ENCODE assay signal across 10 mouse cellular contexts in the genomic region with DNA sequence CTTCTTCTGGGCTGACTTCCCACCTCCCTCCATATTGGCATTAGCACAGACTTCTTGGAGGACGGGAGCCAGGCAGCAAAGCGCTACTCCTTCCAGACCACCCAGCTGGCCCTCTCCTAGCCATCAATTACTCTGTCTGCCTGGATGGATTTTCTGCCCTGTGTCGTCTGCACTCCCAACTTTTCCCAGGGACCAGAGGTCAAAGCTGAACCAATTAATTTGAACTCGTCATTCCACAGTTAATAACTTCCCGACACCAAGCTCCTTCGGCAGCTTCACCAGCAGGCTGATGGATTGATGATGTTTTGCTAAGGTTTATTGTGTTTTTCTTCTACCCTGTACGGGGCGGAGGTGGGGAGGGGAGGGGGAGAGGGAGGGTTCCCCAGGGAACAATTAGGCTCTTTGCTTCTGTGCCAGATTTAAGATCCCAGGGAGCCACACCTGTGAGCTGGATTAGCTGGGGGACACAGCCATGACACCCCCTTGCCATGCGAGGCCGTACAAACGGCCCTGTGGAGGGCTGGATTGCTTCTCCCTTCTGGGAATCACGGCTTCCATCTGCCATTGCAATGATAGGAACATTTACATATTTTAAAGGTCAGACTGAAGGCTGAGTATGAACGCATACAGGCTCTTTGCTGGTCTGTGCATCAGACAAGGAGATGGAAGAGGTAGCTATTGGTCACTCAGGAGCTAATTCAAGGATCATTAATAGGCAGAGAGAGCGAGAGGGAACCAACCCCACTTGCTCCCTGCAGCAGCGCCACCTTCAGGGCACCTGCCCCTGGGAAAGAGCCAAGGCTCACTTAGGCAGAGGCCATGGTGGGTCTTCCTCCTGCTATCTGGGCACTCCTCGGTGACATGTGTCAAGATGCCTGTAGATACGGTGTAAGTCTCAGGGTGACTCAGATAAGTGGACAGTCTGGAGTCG.
A peak's percentile ranks its signal among the peaks of the same experiment; 100 is the strongest.
DNase-seq lines count a peak whose midpoint lies in the region; ATAC-seq and TF ChIP-seq lines count a peak whose summit lies in the region.
"Had no signal": no experiment of that assay in that cellular context is flagged by ENCODE, and none has a peak within 500 bp of the region (broad histone marks: within the 10 kb centered on the region; RNA-seq: fewer than 3 reads in every experiment).

No protein-coding gene starts in this region.

- H3K27ac ChIP-seq in gastrocnemius, adult 2 months, result no peak overlapping the region
- no peak overlapping the region for H3K27ac ChIP-seq in forebrain, embryonic 11.5 days (ENCODE audit: low read depth, low read length)
- H3K27ac ChIP-seq in midbrain, embryonic 11.5 days (ENCODE audit: low read depth, low read length), result peak overlapping the region; percentile 51

- peak; percentile 43 for ATAC-seq in forebrain, embryonic 11.5 days (replicated peaks; ENCODE audit: low FRiP score)
- ATAC-seq in midbrain, embryonic 11.5 days (ENCODE audit: low FRiP score), result peak; percentile 66
- ATAC-seq in activated CD4-positive, CD25-positive, alpha-beta regulatory T cell, adult 4 months, result no peak

- no peaks in the 10 kb centered on the region; the same call in 1 of the 2 replicates for H3K9me3 ChIP-seq in forebrain, embryonic 11.5 days (ENCODE audit: control insufficient read depth, low read length)
- H3K9me3 ChIP-seq in midbrain, embryonic 11.5 days (ENCODE audit: control insufficient read depth, low read length), result no peaks in the 10 kb centered on the region

- 23% methylated on average over 18 of the region's 18 CpGs for WGBS in forebrain, embryonic 11.5 days
- WGBS in midbrain, embryonic 11.5 days, result 40% methylated on average over 18 of the region's 18 CpGs

- H3K9ac ChIP-seq in forebrain, embryonic 11.5 days (ENCODE audit: low read length), result no peak overlapping the region
- no peak overlapping the region for H3K9ac ChIP-seq in midbrain, embryonic 11.5 days (ENCODE audit: low read length)

- H3K4me3 ChIP-seq in gastrocnemius, adult 2 months, result no peak overlapping the region
- H3K4me3 ChIP-seq in forebrain, embryonic 11.5 days (ENCODE audit: low read depth, low read length), result no peak overlapping the region
- no peak overlapping the region for H3K4me3 ChIP-seq in midbrain, embryonic 11.5 days (ENCODE audit: low read depth, low read length)
- H3K4me3 ChIP-seq: myocyte had no signal

- peaks cover 11% of the 10 kb centered on the region; the same call in 1 of the 2 replicates for H3K4me1 ChIP-seq in forebrain, embryonic 11.5 days (replicated peaks; ENCODE audit: control insufficient read depth, insufficient read depth, low read length)
- peaks cover 13% of the 10 kb centered on the region for H3K4me1 ChIP-seq in midbrain, embryonic 11.5 days (ENCODE audit: control insufficient read depth, insufficient read depth, low read length)

- no peaks in the 10 kb centered on the region for H3K27me3 ChIP-seq in forebrain, embryonic 11.5 days (ENCODE audit: control insufficient read depth, insufficient read depth, low read length)
- no peaks in the 10 kb centered on the region for H3K27me3 ChIP-seq in midbrain, embryonic 11.5 days (ENCODE audit: control insufficient read depth, insufficient read depth, low read length)

- DNase-seq in gastrocnemius, adult 2 months, result no peak
- DNase-seq in gastrocnemius, postnatal 25 days, result no peak
- DNase-seq in adrenal gland, postnatal 14 days, result peak; percentile 63
- peak; percentile 70 for DNase-seq in forebrain, embryonic 11.5 days (ENCODE audit: low spot score)
- DNase-seq in midbrain, embryonic 11.5 days (ENCODE audit: low spot score, missing footprints), result peak; percentile 89
- no peak for DNase-seq in urinary bladder, postnatal 10 days (ENCODE audit: low spot score)
- no peak for DNase-seq in urinary bladder, postnatal 4 days (ENCODE audit: low spot score in 2 of 2)
- DNase-seq: kidney, adult 11 months had no signal

- H3K36me3 ChIP-seq in forebrain, embryonic 11.5 days (ENCODE audit: control insufficient read depth, insufficient read depth, low read length), result no peaks in the 10 kb centered on the region
- no peaks in the 10 kb centered on the region for H3K36me3 ChIP-seq in midbrain, embryonic 11.5 days (ENCODE audit: control insufficient read depth, insufficient read depth, low read length)

- intact Hi-C loops in gastrocnemius, adult 2 months (cut with DNase I), result no loop called here

- peak; percentile 9; the same call in 1 of the 2 replicates for TF ChIP-seq CTCF in gastrocnemius, adult 2 months (IDR thresholded peaks at IDR 0.05)

- H3K4me2 ChIP-seq in forebrain, embryonic 11.5 days (ENCODE audit: low read depth, low read length, severe bottlenecking), result no peak overlapping the region
- no peak overlapping the region for H3K4me2 ChIP-seq in midbrain, embryonic 11.5 days

Comparison
In these comparisons a context has a peak if more than half of its experiments do, and no peak if none do; other contexts are left out.
1. DNase-seq: peak in adrenal gland, postnatal 14 days (single experiment), forebrain, embryonic 11.5 days (single experiment) and midbrain, embryonic 11.5 days (single experiment); none in gastrocnemius, adult 2 months (single experiment), gastrocnemius, postnatal 25 days (single experiment), urinary bladder, postnatal 10 days (single experiment) and urinary bladder, postnatal 4 days (0 of 2).